Mouse (Mus musculus): ENCODE measurements around the gene Gm5089.

DNA sequence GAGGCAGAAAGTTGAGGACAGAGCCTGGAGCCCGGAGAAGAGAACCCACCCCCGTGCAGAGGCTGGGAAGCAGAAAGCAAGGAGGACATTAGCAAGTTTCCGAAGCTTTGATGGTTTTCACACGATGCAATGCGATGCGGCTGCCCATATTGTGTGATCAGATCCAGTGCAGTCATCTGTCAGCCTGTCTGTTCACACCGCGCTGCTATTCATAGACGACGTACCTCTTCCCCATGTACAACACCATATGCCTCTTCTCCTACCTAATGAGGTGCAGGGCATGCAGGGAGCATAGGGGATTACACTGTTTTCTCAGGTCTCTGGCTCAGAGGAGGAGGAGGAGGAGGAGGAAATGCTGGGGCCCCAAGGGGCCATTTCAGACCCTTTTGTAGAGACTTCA, 14.1 kb downstream of the Gm5089 start:
- TF ChIP-seq CTCF (IDR thresholded peaks at IDR 0.05; ENCODE audit: low read depth) (no peak), EP300 (IDR thresholded peaks at IDR 0.05; ENCODE audit: low read depth) (no peak)
